18 mouse cellular contexts compared by ENCODE assay signal in genomic region chr12:102674123-102674522, GRCm38 (mm10). TPM values are rescaled to one million over a fixed set of nuclear protein-coding genes. Genes with fewer than 3 reads are reported as not detected.
DNase-seq lines count a peak whose midpoint lies in the region; ATAC-seq lines count a peak whose summit lies in the region.
"Had no signal": no experiment of that assay in that cellular context is flagged by ENCODE, and none has a peak within 500 bp of the region (broad histone marks: within the 10 kb centered on the region; RNA-seq: fewer than 3 reads in every experiment).

No protein-coding gene starts in this region.

- ATAC-seq in frontal cortex, adult (ENCODE audit: low TSS enrichment) = peak; percentile 79
- 0 out of 2 replicates have a peak, but pooled peaks have one; percentile 12 for ATAC-seq in granulocyte monocyte progenitor cell, adult 5-6 weeks (replicated peaks; ENCODE audit: poor library complexity, severe bottlenecking)
- ATAC-seq: forebrain, postnatal 0 days; hindbrain, postnatal 0 days; liver, embryonic 12.5 days had no signal

- DNase-seq in frontal cortex, postnatal 10 days (ENCODE audit: low spot score in 2 of 2) = no peak
- DNase-seq in right cerebral cortex, adult 18-20 months = peak; percentile 71
- DNase-seq in right cerebral cortex, postnatal 25 days = no peak
- DNase-seq in CD4-positive helper T cell, adult 2 months (ENCODE audit: low read depth, low spot score) = peak; percentile 56
- no peak for DNase-seq in layer of hippocampus, adult 18-20 months (ENCODE audit: low spot score in 2 of 2)
- DNase-seq in testis, postnatal 10 days (ENCODE audit: low spot score) = no peak
- DNase-seq: adrenal gland, postnatal 25 days; cerebellum, adult 8-10 months; forebrain, postnatal 0 days; gastrocnemius, postnatal 25 days; heart, postnatal 4 days; kidney, adult 2 months; kidney, postnatal 36 days; lung, embryonic 14.5 days had no signal

RNA-seq across cellular contexts. Expression of gene Itpk1, which starts 30.6 kb away (rescaled TPM):
- total RNA-seq in granulocyte monocyte progenitor cell, adult 5-6 weeks (2014; fragmentation: Nextera tagmentation) = 19.1 and 26.0 TPM in 2 replicates
- total RNA-seq in granulocyte monocyte progenitor cell, adult 5-6 weeks (2017) = 13.0 and 16.4 TPM in 2 replicates
- total RNA-seq in layer of hippocampus, adult 18-20 months (2021) = 10 to 100 TPM; 69.2 to 70.5 TPM

Comparison
In these comparisons a context has a peak if more than half of its experiments do, and no peak if none do; other contexts are left out.
1. DNase-seq: peak in right cerebral cortex, adult 18-20 months (single experiment) and CD4-positive helper T cell, adult 2 months (single experiment); none in frontal cortex, postnatal 10 days (0 of 2), right cerebral cortex, postnatal 25 days (single experiment), layer of hippocampus, adult 18-20 months (0 of 2) and testis, postnatal 10 days (single experiment).